Mouse (Mus musculus): ENCODE measurements around the gene Gm21958.

GRCm38 (mm10) chr3:54761258-54761657 is 47.1 kb upstream of the Gm21958 start:
- TF ChIP-seq CTCF (IDR thresholded peaks at IDR 0.05; ENCODE audit: extremely low read depth, insufficient read depth, low read length), result no peak
- no peak for TF ChIP-seq POLR2A (IDR thresholded peaks at IDR 0.05; ENCODE audit: extremely low read depth, insufficient read depth, low read length)
